Mouse (Mus musculus) liver, embryonic 15.5 days (tissue): Measurements from ENCODE around the gene Zfp598. TPM values are rescaled to one million over a fixed set of nuclear protein-coding genes. Genes with fewer than 3 reads are reported as not detected.
A peak's percentile ranks its signal among the peaks of the same experiment; 100 is the strongest.

Experiments
- ATAC-seq: fragments of 200-750 bp; cut with Nextera tagmentation; 2 replicates; pipeline ENCODE4 v1.8.0; 2017; ENCODE audit warnings: moderate number of reproducible peaks, mild to moderate bottlenecking, moderate library complexity; ENCODE audit not compliant: insufficient read depth
- H3K27ac ChIP-seq: fragments of 300-500 bp; sonication (generic); replicated peaks from 2 replicates; pipeline ENCODE4 v1.5.1; 2015; ENCODE audit warnings: mild to moderate bottlenecking, inconsistent platforms
- H3K27me3 ChIP-seq: fragments of 300-500 bp; sonication (generic); 2 replicates; pipeline ENCODE4 v1.6.1; 2015; ENCODE audit warnings: mild to moderate bottlenecking, inconsistent platforms
- H3K36me3 ChIP-seq: fragments of 300-500 bp; sonication (generic); replicated peaks from 2 replicates; pipeline ENCODE4 v1.6.1; 2015; ENCODE audit warnings: moderate library complexity, mild to moderate bottlenecking, inconsistent platforms
- H3K4me1 ChIP-seq: fragments of 300-500 bp; sonication (generic); replicated peaks from 2 replicates; pipeline ENCODE4 v1.6.1; 2015; ENCODE audit warnings: inconsistent platforms
- H3K4me2 ChIP-seq: fragments of 300-500 bp; sonication (generic); 2 replicates; pipeline ENCODE4 v1.6.1; 2015; ENCODE audit warnings: moderate library complexity, mild to moderate bottlenecking, inconsistent platforms
- H3K4me3 ChIP-seq: fragments of 300-500 bp; sonication (generic); replicated peaks from 2 replicates; pipeline ENCODE4 v1.5.1; 2015; ENCODE audit warnings: mild to moderate bottlenecking, inconsistent platforms
- H3K9ac ChIP-seq: fragments of 300-500 bp; sonication (generic); 2 replicates; pipeline ENCODE4 v1.6.1; 2015; ENCODE audit warnings: moderate library complexity, mild to moderate bottlenecking, inconsistent platforms
- H3K9me3 ChIP-seq: fragments of 300-500 bp; sonication (generic); replicated peaks from 2 replicates; pipeline ENCODE4 v1.6.1; 2016; ENCODE audit warnings: inconsistent platforms
- WGBS: fragments of 180-500 bp; shearing (Covaris S2); methylation state at CpG from one replicate; pipeline ENCODE4 v1.1.7; 2015; ENCODE audit warnings: mixed read lengths; ENCODE audit not compliant: insufficient replicate concordance; 5-methylcytosine and 5-hydroxymethylcytosine counted together
- polyA plus RNA-seq: library from polyadenylated mRNA; unstranded; fragments of >200 nt; fragmentation: Nextera tagmentation; extraction: Ambion mirVana; gene quantifications from 2 replicates; pipeline ENCODE4 v1.2.1, GENCODE M21; 2015

Zfp598 gene
- polyA plus RNA-seq, 1 experiment from 2014 or later = 9.9 TPM

- peak overlapping the region; percentile 37 for H3K9ac ChIP-seq
- H3K36me3 ChIP-seq = 0 out of 2 replicates have a peak, but pooled peaks cover 2% of the 10 kb centered on the region
- H3K4me3 ChIP-seq = peak overlapping the region; percentile 54
- no peaks in the 10 kb centered on the region for H3K9me3 ChIP-seq
- WGBS = 18% methylated on average over 23 of the region's 23 CpGs
- no peak overlapping the region for H3K27ac ChIP-seq
- H3K4me1 ChIP-seq = peaks cover 30% of the 10 kb centered on the region
- H3K4me2 ChIP-seq = peak overlapping the region; percentile 75
- peaks cover 59% of the 10 kb centered on the region for H3K27me3 ChIP-seq
- no peak for ATAC-seq
Measured at GRCm38 (mm10) chr17:24687599-24687998, 18.1 kb downstream of the Zfp598 start.

- peaks cover 16% of the 10 kb centered on the region for H3K36me3 ChIP-seq
- H3K4me1 ChIP-seq = peaks cover 31% of the 10 kb centered on the region
- 2% methylated on average over 55 of the region's 55 CpGs for WGBS
- no peaks in the 10 kb centered on the region for H3K9me3 ChIP-seq
- peak within 1 kb of the TSS; percentile 37 for H3K4me3 ChIP-seq
- no peak within 1 kb of the TSS for H3K9ac ChIP-seq
- peak within 1 kb of the TSS; percentile 54 for H3K4me2 ChIP-seq
- no peak for ATAC-seq
- H3K27ac ChIP-seq = no peak within 1 kb of the TSS
- H3K27me3 ChIP-seq = peaks cover 59% of the 10 kb centered on the region
Measured at GRCm38 (mm10) chr17:24689251-24690081, 20.0 kb downstream of the Zfp598 start, which contains the start of gene Syngr3. Gene Syngr3, minus strand, starts transcription at chr17:24689955.

- no peaks in the 10 kb centered on the region for H3K9me3 ChIP-seq
- H3K4me3 ChIP-seq = no peak overlapping the region
- no peak overlapping the region for H3K9ac ChIP-seq
- no peak overlapping the region for H3K27ac ChIP-seq
- peaks cover 43% of the 10 kb centered on the region for H3K4me1 ChIP-seq
- WGBS = 52% methylated on average over 5 of the region's 5 CpGs
- H3K27me3 ChIP-seq = peaks cover 52% of the 10 kb centered on the region
- H3K4me2 ChIP-seq = no peak overlapping the region
- H3K36me3 ChIP-seq = peaks cover 16% of the 10 kb centered on the region
- no peak for ATAC-seq
Measured at GRCm38 (mm10) chr17:24692385-24692784, 22.9 kb downstream of the Zfp598 start.

- Histone ChIP-seq H3K4me3 (peak overlapping the region; percentile 91), H3K4me1 (peaks cover 32% of the 10 kb centered on the region), H3K27ac (peak overlapping the region; percentile 85), H3K27me3 (peaks cover 25% of the 10 kb centered on the region), H3K9me3 (no peaks in the 10 kb centered on the region), H3K9ac (peak overlapping the region; percentile 84), H3K36me3 (peaks cover 28% of the 10 kb centered on the region), H3K4me2 (peak overlapping the region; percentile 96)
- WGBS = 6% methylated on average over 51 of the region's 51 CpGs
- ATAC-seq = peak; percentile 13
Measured at GRCm38 (mm10) chr17:24695326-24696010, 26.0 kb downstream of the Zfp598 start.

- H3K36me3 ChIP-seq = peaks cover 35% of the 10 kb centered on the region
- ATAC-seq = peak; percentile 94
- H3K9ac ChIP-seq = peak within 1 kb of the TSS; percentile 84
- H3K9me3 ChIP-seq = no peaks in the 10 kb centered on the region
- peaks cover 32% of the 10 kb centered on the region for H3K4me1 ChIP-seq
- under 1% methylated on average over 72 of the region's 76 CpGs for WGBS
- peaks cover 18% of the 10 kb centered on the region for H3K27me3 ChIP-seq
- H3K4me3 ChIP-seq = peak within 1 kb of the TSS; percentile 91
- H3K4me2 ChIP-seq = peak within 1 kb of the TSS; percentile 96
- H3K27ac ChIP-seq = peak within 1 kb of the TSS; percentile 85
Measured at GRCm38 (mm10) chr17:24696011-24696697, 26.7 kb downstream of the Zfp598 start, which contains the start of the genes Gfer and Noxo1. Gene Gfer, minus strand, starts transcription at chr17:24696156. Gene Noxo1, plus strand, starts transcription at chr17:24696234.

- Histone ChIP-seq H3K27ac (no peak overlapping the region), H3K4me1 (peaks cover 32% of the 10 kb centered on the region), H3K4me3 (no peak overlapping the region), H3K27me3 (peaks cover 8% of the 10 kb centered on the region), H3K9ac (no peak overlapping the region), H3K9me3 (no peaks in the 10 kb centered on the region), H3K36me3 (peaks cover 42% of the 10 kb centered on the region), H3K4me2 (no peak overlapping the region)
- no peak for ATAC-seq
- WGBS = 30% methylated on average over 5 of the region's 5 CpGs
Measured at GRCm38 (mm10) chr17:24697985-24698384, 28.5 kb downstream of the Zfp598 start.

- H3K36me3 ChIP-seq = peaks cover 39% of the 10 kb centered on the region
- H3K27me3 ChIP-seq = peaks cover 8% of the 10 kb centered on the region
- no peak for ATAC-seq
- no peak overlapping the region for H3K9ac ChIP-seq
- no peak overlapping the region for H3K4me2 ChIP-seq
- H3K4me1 ChIP-seq = peaks cover 32% of the 10 kb centered on the region
- H3K27ac ChIP-seq = no peak overlapping the region
- WGBS = 69% methylated on average over 9 of the region's 9 CpGs
- no peaks in the 10 kb centered on the region for H3K9me3 ChIP-seq
- H3K4me3 ChIP-seq = no peak overlapping the region
Measured at GRCm38 (mm10) chr17:24698715-24699114, 29.2 kb downstream of the Zfp598 start.

GRCm38 (mm10) chr17:24699473-24699872 lies 30.0 kb downstream of the Zfp598 start:
- H3K4me2 ChIP-seq = no peak overlapping the region
- peaks cover 41% of the 10 kb centered on the region for H3K36me3 ChIP-seq
- ATAC-seq = no peak
- no peak overlapping the region for H3K27ac ChIP-seq
- H3K4me3 ChIP-seq = no peak overlapping the region
- no peak overlapping the region for H3K9ac ChIP-seq
- peaks cover 8% of the 10 kb centered on the region for H3K27me3 ChIP-seq
- H3K4me1 ChIP-seq = peaks cover 30% of the 10 kb centered on the region
- 65% methylated on average over 2 of the region's 2 CpGs for WGBS
- H3K9me3 ChIP-seq = no peaks in the 10 kb centered on the region

GRCm38 (mm10) chr17:24701251-24701650 lies 31.8 kb downstream of the Zfp598 start:
- ATAC-seq = no peak
- Histone ChIP-seq H3K4me2 (no peak overlapping the region), H3K36me3 (peaks cover 49% of the 10 kb centered on the region), H3K27ac (no peak overlapping the region), H3K9ac (no peak overlapping the region), H3K9me3 (no peaks in the 10 kb centered on the region), H3K27me3 (peaks cover 8% of the 10 kb centered on the region), H3K4me3 (no peak overlapping the region), H3K4me1 (peaks cover 25% of the 10 kb centered on the region)
- WGBS = 78% methylated on average over 9 of the region's 9 CpGs

- H3K4me1 ChIP-seq = peaks cover 34% of the 10 kb centered on the region
- H3K9ac ChIP-seq = no peak overlapping the region
- H3K27me3 ChIP-seq = no peaks in the 10 kb centered on the region
- H3K36me3 ChIP-seq = peaks cover 33% of the 10 kb centered on the region
- no peak overlapping the region for H3K27ac ChIP-seq
- H3K9me3 ChIP-seq = no peaks in the 10 kb centered on the region
- 83% methylated on average over 3 of the region's 3 CpGs for WGBS
- 0 out of 2 replicates have a peak overlapping the region, but pooled peaks have one; percentile 83 for H3K4me2 ChIP-seq
- no peak overlapping the region for H3K4me3 ChIP-seq
- ATAC-seq = no peak
Measured at GRCm38 (mm10) chr17:24705821-24706220, 36.3 kb downstream of the Zfp598 start.
